Mouse (Mus musculus) cerebellum, adult 2 months (tissue): ENCODE data around the gene Map4k5.

ENCODE experiments used
- CTCF ChIP-seq: fragments of 200-500 bp; IDR thresholded peaks from 2 replicates; pipeline ENCODE4 v1.5.1; 2011; ENCODE audit warnings: low read depth, mild to moderate bottlenecking, control low read depth, low read length, moderate library complexity, borderline replicate concordance; ENCODE audit not compliant: insufficient read depth
- POLR2A ChIP-seq: fragments of 200-500 bp; IDR thresholded peaks from 2 replicates; pipeline ENCODE4 v1.6.1; 2011; ENCODE audit warnings: low read length, control low read depth, borderline replicate concordance; ENCODE audit not compliant: insufficient read depth

DNA sequence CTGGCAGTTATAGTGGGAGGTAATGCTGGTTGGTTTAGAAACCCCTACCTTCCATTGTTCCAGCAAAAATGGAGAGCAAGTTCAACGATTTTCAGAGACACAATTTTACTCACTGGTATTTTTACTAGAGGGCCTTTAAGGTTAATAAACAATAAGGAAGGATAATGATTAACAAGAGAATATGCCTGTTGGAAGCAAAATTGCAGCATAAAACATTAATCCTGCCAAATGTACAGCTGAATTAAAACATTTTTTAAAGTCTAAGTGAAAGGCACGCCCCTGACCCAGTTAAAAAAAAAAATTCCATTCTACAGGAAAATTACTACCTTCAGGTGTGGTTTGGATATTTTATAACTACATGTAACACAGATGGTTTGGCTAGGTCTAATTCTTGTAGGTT is 115.0 kb downstream of the Map4k5 start:
- TF ChIP-seq POLR2A = no peak
- TF ChIP-seq CTCF = no peak
